Mouse (Mus musculus) gastrocnemius, adult 2 months (tissue): ENCODE measurements around the gene Smim26. TPM values are rescaled to one million over a fixed set of nuclear protein-coding genes. Genes with fewer than 3 reads are reported as not detected.
A peak's percentile ranks its signal among the peaks of the same experiment; 100 is the strongest.
"Not testable (repeated sequence)": the region's sequence is repeated elsewhere in the genome, so short reads cannot be mapped to it uniquely, and the experiment has no call there.

Experiments used
- DNase-seq: peaks from one replicate; pipeline ENCODE4 v3.0.0; 2022
- H3K27ac ChIP-seq: fragments of 200-600 bp; 2 replicates; pipeline ENCODE4 v1.8.1; 2022; ENCODE audit warnings: mild to moderate bottlenecking
- H3K4me3 ChIP-seq: fragments of 200-600 bp; 2 replicates; pipeline ENCODE4 v1.8.1; 2022; ENCODE audit warnings: mild to moderate bottlenecking, moderate library complexity
- CTCF ChIP-seq: fragments of 200-600 bp; IDR thresholded peaks from 2 replicates; pipeline ENCODE4 v1.8.1; 2022; ENCODE audit warnings: antibody characterized with exemption, mild to moderate bottlenecking, moderate library complexity
- intact Hi-C: fragments of 180-260 bp; cut with DNase I; formaldehyde crosslinking; loops from one replicate; pipeline ENCODE4 v1.15.1; 2025
- long read RNA-seq, 2 experiments: library from polyadenylated mRNA; stranded (forward); transcript quantifications; one replicate each; pipeline ENCODE4 v2.0.0; 2021
- total RNA-seq, 2 experiments: library from RNA; stranded (reverse); gene quantifications; 2 replicates each; pipeline ENCODE4 v1.2.3; 2021

Gene Smim26
- total RNA-seq: 10 to 100 TPM; 76.4 to 95.3 TPM
- long read RNA-seq, experiment 1, transcript Smim26-201 (2 exons, 471 nt): major isoform, 26 of 27 reads
- long read RNA-seq, experiment 1, partial matches to known transcripts: 0 of 27 reads
- long read RNA-seq, experiment 1, other reads (novel, unspliced or antisense): 1 of 27 reads
- long read RNA-seq, experiment 2, transcript Smim26-201 (2 exons, 471 nt): major isoform, 37 of 37 reads
- long read RNA-seq, experiment 2, partial matches to known transcripts: 0 of 37 reads
- long read RNA-seq, experiment 2, other reads (novel, unspliced or antisense): 0 of 37 reads

DNA sequence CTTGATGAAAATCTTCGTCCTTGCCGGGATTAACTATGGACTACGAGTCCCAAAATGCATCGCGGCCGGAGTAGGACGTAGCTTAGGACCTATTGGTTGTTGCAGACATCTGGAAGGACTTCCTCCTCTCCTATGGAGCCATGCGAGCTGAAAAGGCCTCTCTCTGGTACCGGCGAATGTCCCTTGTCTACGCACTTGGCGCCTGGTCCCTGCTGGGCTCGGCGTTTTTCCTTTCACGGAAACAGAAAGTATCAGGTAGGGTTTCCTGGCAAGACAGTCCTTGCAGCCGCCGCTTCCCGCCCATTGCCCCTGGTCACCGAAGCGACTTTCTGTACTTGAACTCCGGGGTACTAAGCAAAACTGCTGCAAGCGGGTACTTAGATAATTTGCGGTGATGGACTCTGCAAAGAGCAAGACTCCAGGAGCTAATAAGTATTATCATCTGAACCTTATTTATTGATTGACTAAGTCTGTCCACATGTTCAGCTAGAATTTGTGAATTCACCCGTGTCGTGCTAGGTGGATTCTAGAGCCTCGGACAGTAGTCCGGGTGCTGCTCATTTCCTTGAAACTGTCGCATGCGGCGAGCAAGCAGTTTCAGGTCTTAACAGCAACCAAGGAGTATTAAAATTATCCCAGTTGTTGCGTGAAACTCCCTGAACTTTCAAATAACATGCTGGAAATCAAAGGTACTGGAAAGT lies at the start of gene Smim26:
Smim26 (plus strand) TSS at position 104 of the 701 bp plus-strand sequence.
- Histone ChIP-seq H3K27ac (peak within 1 kb of the TSS; percentile 89), H3K4me3 (peak within 1 kb of the TSS; percentile 74)
- intact Hi-C loops: loop anchor here (2.0 to 10.0 kb wide), 3 partner anchors 37 to 209 kb away; partner anchors contain the start of genes Dzank1, Polr3f and Sec23b
- no peak for TF ChIP-seq CTCF
- DNase-seq: peak; percentile 83

DNA sequence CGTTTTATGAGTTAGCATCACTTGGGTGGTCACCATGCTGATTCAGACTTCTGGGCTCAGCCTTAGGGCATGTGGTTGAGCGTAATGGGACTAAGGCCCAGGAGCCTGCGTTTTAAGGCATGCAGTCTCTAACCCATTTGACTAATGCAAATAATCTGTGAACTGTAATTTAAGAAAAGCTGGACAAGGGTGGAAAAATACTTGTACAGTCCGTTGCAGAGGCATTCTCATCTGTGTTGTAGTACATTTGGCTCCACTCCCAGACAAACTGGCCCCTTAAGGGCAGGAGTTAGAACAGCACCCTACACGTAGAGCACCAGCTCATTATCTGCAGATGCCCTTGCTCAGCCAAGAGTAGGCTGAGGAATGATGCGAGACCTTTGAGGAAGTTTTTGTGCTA lies 49.2 kb upstream of the Smim26 start:
- DNase-seq: no peak
- TF ChIP-seq CTCF: no peak
- no peak overlapping the region for H3K4me3 ChIP-seq
- H3K27ac ChIP-seq: no peak overlapping the region
- intact Hi-C loops: no loop called here

- DNase-seq: no peak
- intact Hi-C loops: no loop called here
- Histone ChIP-seq H3K27ac (no peak overlapping the region), H3K4me3 (no peak overlapping the region)
- TF ChIP-seq CTCF: no peak
Measured at GRCm38 (mm10) chr2:144545061-144545460, 48.8 kb upstream of the Smim26 start.

GRCm38 (mm10) chr2:144545481-144545880 lies 48.4 kb upstream of the Smim26 start:
- no peak overlapping the region for H3K27ac ChIP-seq
- intact Hi-C loops: no loop called here
- no peak for TF ChIP-seq CTCF
- H3K4me3 ChIP-seq: no peak overlapping the region
- no peak for DNase-seq

DNA sequence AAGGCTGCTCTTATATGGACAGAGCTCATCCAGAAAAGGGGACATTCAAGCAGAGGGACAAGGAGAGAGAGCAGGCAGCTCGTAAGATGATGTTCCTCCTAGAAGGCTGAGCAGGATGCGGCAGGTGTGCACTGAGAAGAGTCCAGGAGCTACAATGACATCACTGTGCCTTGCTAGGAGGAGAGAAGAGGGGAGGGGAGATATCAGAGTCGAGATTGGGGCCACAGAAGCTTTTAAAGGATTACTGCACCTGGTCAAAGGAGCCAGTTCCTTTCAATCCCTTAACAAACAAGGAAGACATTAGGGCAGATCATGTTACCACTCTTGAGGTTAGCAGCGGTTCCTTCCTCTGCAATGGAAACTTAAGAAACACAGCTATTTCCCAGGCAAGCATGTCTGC lies 46.3 kb upstream of the Smim26 start:
- intact Hi-C loops: no loop called here
- Histone ChIP-seq H3K27ac (no peak overlapping the region), H3K4me3 (no peak overlapping the region)
- no peak for TF ChIP-seq CTCF
- DNase-seq: no peak

DNA sequence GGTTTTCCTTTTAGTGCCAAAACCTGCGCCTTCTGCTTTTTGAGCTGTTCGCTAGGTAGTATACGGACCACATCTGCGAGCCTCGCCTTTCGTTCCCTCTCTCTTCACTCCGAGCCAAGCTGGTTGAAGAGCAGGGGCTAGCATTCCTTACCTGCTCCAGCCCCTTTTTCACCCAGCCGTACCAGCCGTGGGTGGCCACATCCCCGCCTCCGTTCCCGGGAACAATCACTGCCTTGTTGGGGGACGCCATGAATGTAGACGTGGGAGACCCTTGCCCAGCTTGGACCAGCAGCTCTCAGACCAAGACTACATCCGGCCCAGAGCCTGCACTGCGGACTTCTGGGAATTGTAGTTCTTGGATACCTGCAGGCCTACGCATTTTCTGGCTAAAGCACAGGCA lies 43.3 kb upstream of the Smim26 start, which contains the start of gene Rbbp9:
Rbbp9 (minus strand) TSS at position 341 of the 400 bp plus-strand sequence.
- DNase-seq: peak; percentile 59
- no peak for TF ChIP-seq CTCF
- intact Hi-C loops: no loop called here
- Histone ChIP-seq H3K27ac (peak within 1 kb of the TSS; percentile 87), H3K4me3 (peak within 1 kb of the TSS; percentile 87)

DNA sequence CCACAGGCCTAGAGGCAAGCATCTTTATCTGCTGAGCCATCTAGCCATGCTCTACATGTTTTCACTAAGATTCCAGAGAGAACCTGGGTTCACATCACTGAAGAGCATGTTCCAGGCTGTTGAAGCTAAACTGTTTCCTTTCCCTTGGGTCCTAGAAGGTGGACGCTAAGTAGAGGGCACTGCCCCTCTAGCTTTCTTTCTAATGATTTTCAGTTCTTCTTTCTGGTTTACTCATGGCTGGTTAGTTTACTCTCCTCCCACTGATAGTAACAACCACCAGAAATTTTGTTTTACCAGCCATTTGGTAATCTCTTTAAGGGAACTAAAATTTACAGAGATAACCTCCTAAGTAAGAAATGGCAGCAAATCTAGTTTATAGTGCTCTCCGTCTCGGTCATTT lies 39.9 kb upstream of the Smim26 start:
- H3K27ac ChIP-seq: no peak overlapping the region
- no peak for TF ChIP-seq CTCF
- DNase-seq: no peak
- intact Hi-C loops: loop anchor here (2.0 kb wide), 1 partner anchor 185 kb away; the partner anchor contains the start of genes Kat14 and Pet117
- H3K4me3 ChIP-seq: no peak overlapping the region

DNA sequence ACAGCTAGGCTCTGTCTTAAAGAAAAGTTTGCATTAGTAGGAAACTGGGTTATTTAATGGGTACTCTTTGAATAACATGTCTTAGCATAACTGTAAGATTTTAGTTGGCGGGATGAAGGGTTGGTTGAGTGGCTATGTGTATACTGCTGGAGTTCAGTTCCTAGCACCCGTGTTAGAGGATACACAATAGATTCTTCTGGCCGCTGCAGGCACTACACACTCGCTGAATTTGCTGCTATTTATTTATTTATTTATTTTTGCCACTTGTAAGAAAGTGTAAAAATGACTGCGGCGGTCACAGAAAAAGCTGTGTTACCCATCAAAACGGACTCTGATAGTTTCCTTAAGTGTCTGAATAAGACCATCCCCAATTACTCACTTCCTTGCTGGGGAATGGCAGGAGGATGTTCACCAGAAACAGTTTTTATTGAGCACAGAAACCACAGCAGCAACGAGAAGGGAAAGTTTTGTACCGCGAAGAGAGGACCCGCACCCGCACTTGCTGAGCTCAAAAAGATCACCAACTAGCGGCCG lies 38.5 kb upstream of the Smim26 start:
- DNase-seq: no peak
- intact Hi-C loops: loop anchor here (2.0 kb wide), 1 partner anchor 187 kb away; the partner anchor contains the start of genes Kat14 and Pet117
- no peak for TF ChIP-seq CTCF
- H3K27ac ChIP-seq: peak overlapping the region; percentile 95
- peak overlapping the region; percentile 83 for H3K4me3 ChIP-seq

- DNase-seq: peak; percentile 97
- no peak; the same call in 1 of the 2 replicates for TF ChIP-seq CTCF
- intact Hi-C loops: loop anchor here (1.0 to 2.0 kb wide), 3 partner anchors 28 to 187 kb away; partner anchors contain the start of genes Kat14, Pet117 and Smim26
Measured at GRCm38 (mm10) chr2:144555820-144556552, 37.9 kb upstream of the Smim26 start, which contains the start of gene Sec23b. Gene Sec23b (plus strand): TSS chr2:144556229.

GRCm38 (mm10) chr2:144588723-144589122 lies 5.1 kb upstream of the Smim26 start:
- intact Hi-C loops: no loop called here
- peak; percentile 41 for TF ChIP-seq CTCF
- Histone ChIP-seq H3K4me3 (no peak overlapping the region), H3K27ac (no peak overlapping the region)
- no peak for DNase-seq

More at GRCm38 (mm10) chr2:144555820-144556552, 37.9 kb upstream of the Smim26 start, which contains the start of gene Sec23b:
- peak within 1 kb of the TSS; percentile 95 for H3K27ac ChIP-seq
- peak within 1 kb of the TSS; percentile 83 for H3K4me3 ChIP-seq

DNA sequence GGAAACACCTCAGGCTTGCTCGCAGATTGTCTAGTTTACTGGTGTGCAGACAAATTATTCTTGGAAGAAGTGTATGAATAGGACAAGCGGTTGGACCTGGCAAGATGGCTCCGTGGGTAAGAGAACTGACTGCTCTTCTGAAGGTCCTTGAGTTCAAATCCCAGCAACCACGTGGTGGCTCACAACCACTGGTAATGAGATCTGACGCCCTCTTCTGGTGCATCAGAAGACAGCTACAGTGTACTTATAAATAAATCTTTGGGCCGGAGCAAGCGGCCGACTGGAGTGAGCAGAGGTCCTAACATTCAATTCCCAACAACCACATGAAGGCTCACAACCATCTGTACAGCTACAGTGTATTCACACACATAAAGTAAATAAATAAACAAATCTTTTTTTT lies 818 bp upstream of the Smim26 start:
- intact Hi-C loops: loop anchor here (10.0 kb wide), 1 partner anchor 208 kb away; no protein-coding TSS in a partner anchor
- not testable (repeated sequence) for H3K27ac ChIP-seq, DNase-seq, H3K4me3 ChIP-seq

DNA sequence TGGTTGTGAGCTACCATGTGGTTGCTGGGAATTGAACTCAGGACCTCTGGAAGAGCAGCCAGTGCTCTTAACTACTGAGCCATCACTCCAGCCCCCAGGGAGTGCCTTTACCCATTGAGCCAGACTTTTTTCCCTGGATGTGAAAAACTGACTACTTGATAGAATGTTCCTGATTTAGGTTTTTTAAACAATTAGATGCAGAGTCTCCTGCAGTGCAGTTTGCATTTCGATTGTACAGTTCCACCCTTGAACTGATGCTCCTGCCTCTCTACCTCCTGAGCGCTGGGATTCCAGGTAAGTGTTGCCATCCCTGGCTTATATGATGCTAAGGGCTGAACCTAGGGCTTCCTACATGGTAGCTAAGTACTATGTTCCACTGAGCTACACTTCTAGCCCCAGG lies 4.2 kb downstream of the Smim26 start:
- intact Hi-C loops: loop anchor here (5.0 to 10.0 kb wide), 2 partner anchors 213 to 1914 kb away; partner anchors contain the start of gene Ralgapa2

More for the DNA sequence above, 4.2 kb downstream of the Smim26 start:
- no peak for DNase-seq
- Histone ChIP-seq H3K4me3 (no peak overlapping the region), H3K27ac (no peak overlapping the region)
- no peak for TF ChIP-seq CTCF
